Mouse (Mus musculus) gastrocnemius, postnatal 36 days (tissue): Measurements from ENCODE around the gene Ndufb11. TPM values are rescaled to one million over a fixed set of nuclear protein-coding genes. Genes with fewer than 3 reads are reported as not detected.

ENCODE experiments used
- total RNA-seq, 2 experiments: library from RNA; stranded (reverse); gene quantifications; 2 replicates each; pipeline ENCODE4 v1.2.3; 2021

Ndufb11 gene
- total RNA-seq, 2 experiments from 2014 or later = 396 to 423 TPM

Other genes with a start within 250 kb of the Ndufb11 start
- gene Jade3, start 191.9 kb downstream of the Ndufb11 start, total RNA-seq = under 1 TPM; 0.54 to 0.59 TPM
- gene Rgn, start 67.8 kb downstream of the Ndufb11 start, total RNA-seq = not detected
- 10 to 100 TPM; 11.0 to 12.4 TPM for gene Rbm10, start 116 bp downstream of the Ndufb11 start, total RNA-seq
- 100 to 1,000 TPM; 130 to 151 TPM for gene Uba1, start 40.7 kb upstream of the Ndufb11 start, total RNA-seq
- 100 to 1,000 TPM; 112 to 126 TPM for gene Cdk16, start 70.3 kb upstream of the Ndufb11 start, total RNA-seq
- gene Usp11, start 86.3 kb upstream of the Ndufb11 start, total RNA-seq = 1 to 10 TPM; 1.1 to 1.9 TPM
- gene Araf, start 180.2 kb upstream of the Ndufb11 start, total RNA-seq = 10 to 100 TPM; 73.3 to 90.0 TPM